Mouse (Mus musculus) olfactory bulb, adult 2 months (tissue): Measurements from ENCODE around the gene Psen1.

Source experiments
- CTCF ChIP-seq: fragments of 200-500 bp; IDR thresholded peaks from 2 replicates; pipeline ENCODE4 v1.5.1; 2012; ENCODE audit warnings: low read depth, mild to moderate bottlenecking, low read length, moderate library complexity; ENCODE audit not compliant: insufficient read depth
- POLR2A ChIP-seq: fragments of 200-500 bp; IDR thresholded peaks from 2 replicates; pipeline ENCODE4 v1.6.1; 2012; ENCODE audit warnings: mild to moderate bottlenecking, low read depth, low read length, moderate library complexity; ENCODE audit not compliant: insufficient read depth

DNA sequence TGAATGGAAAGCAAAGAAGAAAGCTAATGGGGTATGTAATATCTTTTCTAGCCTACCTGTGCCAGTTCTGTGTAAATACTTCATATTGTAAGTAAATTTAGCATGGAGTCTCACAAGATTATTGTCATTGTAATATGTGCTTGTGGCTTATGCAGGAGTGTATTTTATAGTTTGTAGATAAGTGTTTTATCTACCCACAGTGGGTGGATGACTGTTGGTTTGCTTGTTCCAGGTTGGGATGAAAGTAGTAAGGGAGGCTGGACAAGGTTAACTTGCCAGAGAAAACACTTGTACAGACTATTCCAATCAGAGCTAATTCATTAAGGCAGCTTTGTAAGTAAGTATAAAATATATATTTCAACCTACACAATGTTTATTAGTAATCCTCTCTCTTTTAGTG lies 36.5 kb upstream of the Psen1 start:
- no peak for TF ChIP-seq CTCF
- no peak for TF ChIP-seq POLR2A
